Mouse (Mus musculus) limb, embryonic 11.5 days (tissue): Measurements from ENCODE around the gene Ptges. TPM values are rescaled to one million over a fixed set of nuclear protein-coding genes. Genes with fewer than 3 reads are reported as not detected.
A peak's percentile ranks its signal among the peaks of the same experiment; 100 is the strongest.

Source experiments
- ATAC-seq: fragments of 200-750 bp; cut with Nextera tagmentation; 2 replicates; pipeline ENCODE4 v1.8.0; 2017; ENCODE audit warnings: low read depth; ENCODE audit not compliant: insufficient number of reproducible peaks, low FRiP score, low TSS enrichment
- DNase-seq: peaks from one replicate; pipeline ENCODE4 v3.0.0-alpha.2; 2015; ENCODE audit warnings: low spot score
- H3K27ac ChIP-seq: fragments of 300-500 bp; sonication (generic); replicated peaks from 2 replicates; pipeline ENCODE4 v1.5.1; 2014; ENCODE audit warnings: low read depth, mild to moderate bottlenecking, low read length
- H3K27me3 ChIP-seq: fragments of 300-500 bp; sonication (generic); 2 replicates; pipeline ENCODE4 v1.6.1; 2014; ENCODE audit warnings: mild to moderate bottlenecking, low read length, mixed read lengths; ENCODE audit not compliant: control insufficient read depth, insufficient read depth
- H3K36me3 ChIP-seq: fragments of 300-500 bp; sonication (generic); 2 replicates; pipeline ENCODE4 v1.6.1; 2014; ENCODE audit warnings: mild to moderate bottlenecking, low read length, moderate library complexity, mixed read lengths; ENCODE audit not compliant: control insufficient read depth, insufficient read depth
- H3K4me1 ChIP-seq: fragments of 300-500 bp; sonication (generic); 2 replicates; pipeline ENCODE4 v1.6.1; 2014; ENCODE audit warnings: low read length, mixed read lengths; ENCODE audit not compliant: control insufficient read depth, insufficient read depth
- H3K4me2 ChIP-seq: fragments of 300-500 bp; sonication (generic); 2 replicates; pipeline ENCODE4 v1.6.1; 2014; ENCODE audit warnings: low read depth, mild to moderate bottlenecking, moderate library complexity; ENCODE audit not compliant: severe bottlenecking
- H3K4me3 ChIP-seq: fragments of 300-500 bp; sonication (generic); 2 replicates; pipeline ENCODE4 v1.5.1; 2014; ENCODE audit warnings: low read depth, low read length
- H3K9ac ChIP-seq: fragments of 300-500 bp; sonication (generic); 2 replicates; pipeline ENCODE4 v1.6.1; 2014; ENCODE audit warnings: mild to moderate bottlenecking, low read length
- H3K9me3 ChIP-seq: fragments of 300-500 bp; sonication (generic); 2 replicates; pipeline ENCODE4 v1.6.1; 2016; ENCODE audit warnings: low read length; ENCODE audit not compliant: control insufficient read depth
- WGBS: fragments of 180-500 bp; shearing (Covaris S2); extraction: QIAGEN DNeasy Blood & Tissue Kit; methylation state at CpG from one replicate; pipeline ENCODE4 v1.1.7; 2014; 5-methylcytosine and 5-hydroxymethylcytosine counted together
- polyA plus RNA-seq: library from polyadenylated mRNA; unstranded; fragments of >200 nt; fragmentation: Nextera tagmentation; extraction: Ambion mirVana; gene quantifications from 2 replicates; pipeline ENCODE4 v1.2.1, GENCODE M21; 2014

Ptges gene
- polyA plus RNA-seq, 1 experiment from 2014 or later = 10.3 TPM

- H3K9ac ChIP-seq = no peak overlapping the region
- no peak for DNase-seq
- peaks cover 11% of the 10 kb centered on the region for H3K4me1 ChIP-seq
- no peaks in the 10 kb centered on the region for H3K9me3 ChIP-seq
- H3K4me2 ChIP-seq = no peak overlapping the region
- H3K36me3 ChIP-seq = peaks cover 24% of the 10 kb centered on the region
- ATAC-seq = no peak
- no peak overlapping the region for H3K4me3 ChIP-seq
- WGBS = 90% methylated on average over 7 of the region's 7 CpGs
- H3K27me3 ChIP-seq = no peaks in the 10 kb centered on the region
- no peak overlapping the region for H3K27ac ChIP-seq
Measured at GRCm38 (mm10) chr2:30881215-30881614, 48.4 kb downstream of the Ptges start.

- no peak for DNase-seq
- 93% methylated on average over 15 of the region's 15 CpGs for WGBS
Measured at GRCm38 (mm10) chr2:30879481-30879880, 50.2 kb downstream of the Ptges start.

GRCm38 (mm10) chr2:30875621-30876432 lies 53.8 kb downstream of the Ptges start:
- H3K9me3 ChIP-seq = no peaks in the 10 kb centered on the region
- peaks cover 16% of the 10 kb centered on the region; the same call in 1 of the 2 replicates for H3K36me3 ChIP-seq
- peak overlapping the region; percentile 83 for H3K27ac ChIP-seq
- DNase-seq (no peak), ATAC-seq (no peak)
- H3K9ac ChIP-seq = 0 out of 2 replicates have a peak overlapping the region, but pooled peaks have one; percentile 34
- H3K4me1 ChIP-seq = peaks cover 49% of the 10 kb centered on the region
- H3K4me2 ChIP-seq = no peak overlapping the region
- WGBS = 42% methylated on average over 11 of the region's 11 CpGs
- no peak overlapping the region for H3K4me3 ChIP-seq
- no peaks in the 10 kb centered on the region for H3K27me3 ChIP-seq

More at GRCm38 (mm10) chr2:30879481-30879880, 50.2 kb downstream of the Ptges start:
- Histone ChIP-seq H3K4me3 (no peak overlapping the region), H3K4me1 (peaks cover 21% of the 10 kb centered on the region), H3K27me3 (no peaks in the 10 kb centered on the region), H3K9ac (no peak overlapping the region), H3K4me2 (no peak overlapping the region), H3K9me3 (no peaks in the 10 kb centered on the region), H3K27ac (no peak overlapping the region), H3K36me3 (peaks cover 21% of the 10 kb centered on the region)
- no peak for ATAC-seq

GRCm38 (mm10) chr2:30875096-30875495 lies 54.6 kb downstream of the Ptges start:
- peak overlapping the region; percentile 83 for H3K27ac ChIP-seq
- no peak overlapping the region for H3K9ac ChIP-seq
- H3K36me3 ChIP-seq = peaks cover 12% of the 10 kb centered on the region; the same call in 1 of the 2 replicates
- ATAC-seq = no peak
- no peak for DNase-seq
- WGBS = 65% methylated on average over 7 of the region's 7 CpGs
- no peak overlapping the region for H3K4me2 ChIP-seq
- no peaks in the 10 kb centered on the region for H3K27me3 ChIP-seq
- peaks cover 52% of the 10 kb centered on the region for H3K4me1 ChIP-seq
- no peak overlapping the region for H3K4me3 ChIP-seq
- H3K9me3 ChIP-seq = no peaks in the 10 kb centered on the region

GRCm38 (mm10) chr2:30874445-30874844 lies 55.2 kb downstream of the Ptges start:
- Histone ChIP-seq H3K9ac (no peak overlapping the region), H3K9me3 (no peaks in the 10 kb centered on the region), H3K27ac (peak overlapping the region; percentile 83; the same call in 1 of the 2 replicates), H3K36me3 (peaks cover 8% of the 10 kb centered on the region; the same call in 1 of the 2 replicates), H3K4me2 (no peak overlapping the region), H3K27me3 (no peaks in the 10 kb centered on the region), H3K4me1 (peaks cover 57% of the 10 kb centered on the region), H3K4me3 (no peak overlapping the region)
- ATAC-seq (no peak), DNase-seq (no peak)
- 40% methylated on average over 10 of the region's 10 CpGs for WGBS

GRCm38 (mm10) chr2:30872669-30873068 lies 57.0 kb downstream of the Ptges start:
- Histone ChIP-seq H3K4me3 (no peak overlapping the region), H3K36me3 (peaks cover 2% of the 10 kb centered on the region; the same call in 1 of the 2 replicates), H3K4me1 (peaks cover 59% of the 10 kb centered on the region), H3K27ac (peak overlapping the region; percentile 85), H3K4me2 (no peak overlapping the region), H3K27me3 (no peaks in the 10 kb centered on the region), H3K9me3 (no peaks in the 10 kb centered on the region), H3K9ac (no peak overlapping the region)
- ATAC-seq = peak; percentile 32; the same call in 1 of the 2 replicates
- 9% methylated on average over 6 of the region's 6 CpGs for WGBS
- peak; percentile 90 for DNase-seq

- Histone ChIP-seq H3K4me1 (peaks cover 56% of the 10 kb centered on the region), H3K9ac (no peak overlapping the region)
Measured at GRCm38 (mm10) chr2:30870863-30871262, 58.8 kb downstream of the Ptges start.

GRCm38 (mm10) chr2:30865426-30865825 lies 64.2 kb downstream of the Ptges start:
- H3K4me3 ChIP-seq = no peak overlapping the region
- peaks cover 51% of the 10 kb centered on the region for H3K4me1 ChIP-seq

More at GRCm38 (mm10) chr2:30870863-30871262, 58.8 kb downstream of the Ptges start:
- peaks cover 2% of the 10 kb centered on the region; the same call in 1 of the 2 replicates for H3K36me3 ChIP-seq
- no peaks in the 10 kb centered on the region for H3K9me3 ChIP-seq
- 74% methylated on average over 8 of the region's 8 CpGs for WGBS
- no peak overlapping the region for H3K4me2 ChIP-seq
- peak overlapping the region; percentile 65; the same call in 1 of the 2 replicates for H3K27ac ChIP-seq
- no peaks in the 10 kb centered on the region for H3K27me3 ChIP-seq
- no peak for DNase-seq
- H3K4me3 ChIP-seq = no peak overlapping the region
- ATAC-seq = no peak

More at GRCm38 (mm10) chr2:30865426-30865825, 64.2 kb downstream of the Ptges start:
- 39% methylated on average over 3 of the region's 3 CpGs for WGBS
- no peak for ATAC-seq
- Histone ChIP-seq H3K27me3 (no peaks in the 10 kb centered on the region), H3K27ac (peak overlapping the region; percentile 93), H3K36me3 (peaks cover 2% of the 10 kb centered on the region; the same call in 1 of the 2 replicates), H3K9me3 (no peaks in the 10 kb centered on the region), H3K4me2 (peak overlapping the region; percentile 49; the same call in 1 of the 2 replicates), H3K9ac (no peak overlapping the region)
- no peak for DNase-seq
